Comparison of ENCODE assay signal across 9 mouse cellular contexts in genomic region chr12:78332107-78332506, GRCm38 (mm10).
DNase-seq lines count a peak whose midpoint lies in the region; ATAC-seq and TF ChIP-seq lines count a peak whose summit lies in the region.
"Had no signal": no experiment of that assay in that cellular context is flagged by ENCODE, and none has a peak within 500 bp of the region (broad histone marks: within the 10 kb centered on the region; RNA-seq: fewer than 3 reads in every experiment).

No protein-coding gene starts in this region.

- no peak for ATAC-seq in liver, embryonic 11.5 days (replicated peaks; ENCODE audit: low FRiP score)
- peak; percentile 37; the same call in 1 of the 2 replicates for ATAC-seq in lung, postnatal 0 days

- H3K27ac ChIP-seq in liver, embryonic 11.5 days (ENCODE audit: low read depth, low read length) = no peak overlapping the region
- no peak overlapping the region for H3K27ac ChIP-seq in cortical plate, adult 2 months (ENCODE audit: insufficient read depth, low read length)
- no peak overlapping the region for H3K27ac ChIP-seq in lung, postnatal 0 days (ENCODE audit: low read length)

- no peaks in the 10 kb centered on the region for H3K36me3 ChIP-seq in liver, embryonic 11.5 days (ENCODE audit: control insufficient read depth, insufficient read depth, low read length)
- no peaks in the 10 kb centered on the region for H3K36me3 ChIP-seq in lung, postnatal 0 days (ENCODE audit: insufficient read depth, low read length)

- TF ChIP-seq POLR2A in cortical plate, adult 2 months (IDR thresholded peaks at IDR 0.05; ENCODE audit: extremely low read depth, insufficient read depth, low read length) = no peak

- H3K4me1 ChIP-seq in liver, embryonic 11.5 days (replicated peaks; ENCODE audit: control insufficient read depth, insufficient read depth, low read length) = peaks cover 7% of the 10 kb centered on the region; the same call in 1 of the 2 replicates
- no peaks in the 10 kb centered on the region for H3K4me1 ChIP-seq in cortical plate, adult 2 months (ENCODE audit: control insufficient read depth, insufficient read depth, low read length)
- no peaks in the 10 kb centered on the region for H3K4me1 ChIP-seq in lung, postnatal 0 days (ENCODE audit: insufficient read depth, low read depth, low read length)

- no peaks in the 10 kb centered on the region for H3K9me3 ChIP-seq in liver, embryonic 11.5 days (ENCODE audit: control insufficient read depth, low read length)
- H3K9me3 ChIP-seq in lung, postnatal 0 days (ENCODE audit: low read length) = no peaks in the 10 kb centered on the region
- H3K9me3 ChIP-seq: megakaryocyte, embryonic 14.5 days had no signal

- 69% methylated on average over 3 of the region's 3 CpGs for WGBS in liver, embryonic 11.5 days
- WGBS in lung, postnatal 0 days = 41% methylated on average over 3 of the region's 3 CpGs

- no peak overlapping the region for H3K4me3 ChIP-seq in liver, embryonic 11.5 days (ENCODE audit: low read depth, low read length)
- no peak overlapping the region for H3K4me3 ChIP-seq in cortical plate, adult 2 months (ENCODE audit: insufficient read depth, low read length)
- no peak overlapping the region for H3K4me3 ChIP-seq in lung, postnatal 0 days (ENCODE audit: low read depth, low read length)
- H3K4me3 ChIP-seq: megakaryocyte, embryonic 14.5 days had no signal

- H3K27me3 ChIP-seq in liver, embryonic 11.5 days (replicated peaks; ENCODE audit: control insufficient read depth, insufficient read depth, low read length) = no peaks in the 10 kb centered on the region
- no peaks in the 10 kb centered on the region for H3K27me3 ChIP-seq in lung, postnatal 0 days (replicated peaks; ENCODE audit: insufficient read depth, low read length)
- H3K27me3 ChIP-seq: megakaryocyte, embryonic 14.5 days had no signal

- TF ChIP-seq EP300 in lung, postnatal 0 days (IDR thresholded peaks at IDR 0.05) = no peak

- H3K9ac ChIP-seq in liver, embryonic 11.5 days (ENCODE audit: low read depth, low read length) = no peak overlapping the region
- H3K9ac ChIP-seq in lung, postnatal 0 days (replicated peaks; ENCODE audit: low read depth) = no peak overlapping the region

- peak; percentile 54 for DNase-seq in liver
- no peak for DNase-seq in liver, embryonic 11.5 days (ENCODE audit: low spot score)
- peak; percentile 77 for DNase-seq in adipocyte (ENCODE audit: low spot score)
- DNase-seq in gastrocnemius, postnatal 10 days = peak; percentile 51
- peak; percentile 86 for DNase-seq in layer of hippocampus, adult 11-12 months (ENCODE audit: low spot score)
- peak; percentile 84 for DNase-seq in lung, postnatal 0 days (ENCODE audit: low spot score)
- DNase-seq in right cerebral cortex, postnatal 4 days = peak; percentile 68

- TF ChIP-seq CTCF in cortical plate, adult 2 months (IDR thresholded peaks at IDR 0.05; ENCODE audit: extremely low read depth, insufficient read depth, low read length) = peak; percentile 49; the same call in 1 of the 2 replicates
- TF ChIP-seq CTCF in lung, postnatal 0 days (IDR thresholded peaks at IDR 0.05) = peak; percentile 74

- H3K4me2 ChIP-seq in liver, embryonic 11.5 days = no peak overlapping the region
- H3K4me2 ChIP-seq in lung, postnatal 0 days (replicated peaks; ENCODE audit: low read depth, low read length) = no peak overlapping the region
